Comparison of ENCODE assay signal across 8 mouse cellular contexts in genomic region chrX:52651975-52652374, GRCm38 (mm10). TPM values are rescaled to one million over a fixed set of nuclear protein-coding genes. Genes with fewer than 3 reads are reported as not detected.
DNase-seq lines count a peak whose midpoint lies in the region; ATAC-seq lines count a peak whose summit lies in the region.

No protein-coding gene starts in this region.

- no peaks in the 10 kb centered on the region; the same call in 1 of the 2 replicates for H3K4me1 ChIP-seq in forebrain, embryonic 11.5 days (replicated peaks; ENCODE audit: control insufficient read depth, insufficient read depth, low read length)
- H3K4me1 ChIP-seq in lung, embryonic 16.5 days (replicated peaks; ENCODE audit: control insufficient read depth, insufficient read depth, low read length) = 0 out of 2 replicates have a peak, but pooled peaks cover 4% of the 10 kb centered on the region

- H3K4me3 ChIP-seq in forebrain, embryonic 11.5 days (ENCODE audit: low read depth, low read length) = no peak overlapping the region
- H3K4me3 ChIP-seq in lung, embryonic 16.5 days (ENCODE audit: low read length) = 0 out of 2 replicates have a peak overlapping the region, but pooled peaks have one; percentile 5

- peak; percentile 33; the same call in 1 of the 2 replicates for ATAC-seq in forebrain, embryonic 11.5 days (replicated peaks; ENCODE audit: low FRiP score)
- peak; percentile 37 to 62; a peak in 2 of 4 replicates for ATAC-seq in hematopoietic stem cell, adult 5-6 weeks (replicated peaks in 1 of 2; ENCODE audit: insufficient read depth in 1 of 2, low FRiP score in 2 of 2, low TSS enrichment in 1 of 2, low read depth in 1 of 2, poor library complexity in 2 of 2, severe bottlenecking in 2 of 2)
- peak; percentile 56; the same call in 1 of the 2 replicates for ATAC-seq in lung, embryonic 16.5 days (ENCODE audit: low read depth)

- H3K27me3 ChIP-seq in forebrain, embryonic 11.5 days (ENCODE audit: control insufficient read depth, insufficient read depth, low read length) = no peaks in the 10 kb centered on the region; the same call in 1 of the 2 replicates
- H3K27me3 ChIP-seq in lung, embryonic 16.5 days (ENCODE audit: control insufficient read depth, insufficient read depth, low read depth, low read length) = no peaks in the 10 kb centered on the region
- no peaks in the 10 kb centered on the region for H3K27me3 ChIP-seq in splenic B cell, adult 2 months (ENCODE audit: control insufficient read depth, insufficient read depth, low read length, poor library complexity, severe bottlenecking)

- 0 out of 2 replicates have a peak overlapping the region, but pooled peaks have one; percentile 12 for H3K27ac ChIP-seq in forebrain, embryonic 11.5 days (ENCODE audit: low read depth, low read length)
- peak overlapping the region; percentile 66 for H3K27ac ChIP-seq in lung, embryonic 16.5 days (ENCODE audit: low read length)

- WGBS in forebrain, embryonic 11.5 days = 21% methylated on average over 10 of the region's 10 CpGs
- 17% methylated on average over 10 of the region's 10 CpGs for WGBS in lung, embryonic 16.5 days

- peak overlapping the region; percentile 35 for H3K9ac ChIP-seq in forebrain, embryonic 11.5 days (ENCODE audit: low read length)
- H3K9ac ChIP-seq in lung, embryonic 16.5 days (ENCODE audit: low read length) = peak overlapping the region; percentile 45

- DNase-seq in urinary bladder, postnatal 14 days (ENCODE audit: low spot score) = peak; percentile 50
- DNase-seq in urinary bladder, postnatal 10 days (ENCODE audit: low spot score) = no peak
- DNase-seq in forebrain, embryonic 11.5 days (ENCODE audit: low spot score) = peak; percentile 61
- DNase-seq in layer of hippocampus, adult 8-10 months (ENCODE audit: low spot score in 2 of 2) = peak; percentile 2 to 3
- peak; percentile 1 for DNase-seq in splenic B cell, adult 2 months (ENCODE audit: low read depth, low spot score)
- DNase-seq in c-Kit-positive CD71-positive TER-119-positive erythroid progenitor cells, embryonic 14.5 days (ENCODE audit: low spot score) = no peak

- no peaks in the 10 kb centered on the region for H3K9me3 ChIP-seq in forebrain, embryonic 11.5 days (ENCODE audit: control insufficient read depth, low read length)
- H3K9me3 ChIP-seq in lung, embryonic 16.5 days (ENCODE audit: control insufficient read depth, low read length) = no peaks in the 10 kb centered on the region

- peak overlapping the region; percentile 24; the same call in 1 of the 2 replicates for H3K4me2 ChIP-seq in forebrain, embryonic 11.5 days (ENCODE audit: low read depth, low read length, severe bottlenecking)
- peak overlapping the region; percentile 32; the same call in 1 of the 2 replicates for H3K4me2 ChIP-seq in lung, embryonic 16.5 days (ENCODE audit: low read depth, low read length)

- no peaks in the 10 kb centered on the region for H3K36me3 ChIP-seq in forebrain, embryonic 11.5 days (ENCODE audit: control insufficient read depth, insufficient read depth, low read length)
- no peaks in the 10 kb centered on the region for H3K36me3 ChIP-seq in lung, embryonic 16.5 days (ENCODE audit: control insufficient read depth, insufficient read depth, low read length)
- H3K36me3 ChIP-seq in splenic B cell, adult 2 months (ENCODE audit: control insufficient read depth, insufficient read depth, low read length, poor library complexity, severe bottlenecking) = no peaks in the 10 kb centered on the region

RNA-seq across cellular contexts. Expression of gene Gpc3, which starts 38.2 kb away (rescaled TPM):
- polyA plus RNA-seq in forebrain, embryonic 11.5 days (2014; fragmentation: Nextera tagmentation; extraction: Ambion mirVana) = 177 and 187 TPM in 2 replicates
- 1.5 and 1.8 TPM in 2 replicates for total RNA-seq in hematopoietic stem cell, adult 5-6 weeks (2017)
- total RNA-seq in layer of hippocampus, adult 8-10 months (2022) = 1 to 10 TPM; 7.3 to 9.9 (median 7.9) TPM
- polyA plus RNA-seq in lung, embryonic 16.5 days (2015; fragmentation: Nextera tagmentation; extraction: Ambion mirVana) = 452 and 477 TPM in 2 replicates

Comparison
In these comparisons a context has a peak if more than half of its experiments do, and no peak if none do; other contexts are left out.
1. DNase-seq: peak in urinary bladder, postnatal 14 days (single experiment), forebrain, embryonic 11.5 days (single experiment), layer of hippocampus, adult 8-10 months (2 of 2) and splenic B cell, adult 2 months (single experiment); none in urinary bladder, postnatal 10 days (single experiment) and c-Kit-positive CD71-positive TER-119-positive erythroid progenitor cells, embryonic 14.5 days (single experiment).
2. Peak in every context shown above with its lines, with median percentiles within 50 percentile points of each other: ATAC-seq.